Comparison of ENCODE assay signal across 9 mouse cellular contexts in genomic region chr7:143002679-143003078, GRCm38 (mm10). TPM values are rescaled to one million over a fixed set of nuclear protein-coding genes. Genes with fewer than 3 reads are reported as not detected.
A peak's percentile ranks its signal among the peaks of the same experiment; 100 is the strongest.
DNase-seq lines count a peak whose midpoint lies in the region; ATAC-seq lines count a peak whose summit lies in the region.
"Had no signal": no experiment of that assay in that cellular context is flagged by ENCODE, and none has a peak within 500 bp of the region (broad histone marks: within the 10 kb centered on the region; RNA-seq: fewer than 3 reads in every experiment).

No protein-coding gene starts in this region.

- H3K27ac ChIP-seq in heart, embryonic 10.5 days = peak overlapping the region; percentile 60
- 0 out of 2 replicates have a peak overlapping the region, but pooled peaks have one; percentile 99 for H3K27ac ChIP-seq in liver, embryonic 16.5 days (ENCODE audit: low read length)
- no peak overlapping the region for H3K27ac ChIP-seq in midbrain, embryonic 16.5 days (ENCODE audit: low read length)

- peaks cover 45% of the 10 kb centered on the region for H3K4me1 ChIP-seq in heart, embryonic 10.5 days
- H3K4me1 ChIP-seq in liver, embryonic 16.5 days (ENCODE audit: control insufficient read depth, low read depth, low read length) = peaks cover 42% of the 10 kb centered on the region
- H3K4me1 ChIP-seq in midbrain, embryonic 16.5 days (ENCODE audit: control insufficient read depth, insufficient read depth, low read length) = no peaks in the 10 kb centered on the region

- no peak overlapping the region for H3K9ac ChIP-seq in liver, embryonic 16.5 days (ENCODE audit: low read depth, low read length)
- H3K9ac ChIP-seq in midbrain, embryonic 16.5 days (ENCODE audit: low read depth, low read length) = no peak overlapping the region

- H3K27me3 ChIP-seq in heart, embryonic 10.5 days (ENCODE audit: insufficient read depth, poor library complexity, severe bottlenecking) = 0 out of 2 replicates have a peak, but pooled peaks cover 7% of the 10 kb centered on the region
- H3K27me3 ChIP-seq in liver, embryonic 16.5 days (ENCODE audit: control insufficient read depth, insufficient read depth, low read depth, low read length) = no peaks in the 10 kb centered on the region
- no peaks in the 10 kb centered on the region for H3K27me3 ChIP-seq in midbrain, embryonic 16.5 days (ENCODE audit: control insufficient read depth, insufficient read depth, low read depth, low read length)

- DNase-seq in heart, embryonic 10.5 days (ENCODE audit: low spot score) = no peak
- no peak for DNase-seq in heart, adult 8-10 months (ENCODE audit: low spot score)
- DNase-seq in 416B (ENCODE audit: low read depth) (peak; percentile 74), adipocyte (ENCODE audit: low spot score) (peak; percentile 55)
- no peak for DNase-seq in cerebellum, adult 8-10 months

- no peaks in the 10 kb centered on the region for H3K9me3 ChIP-seq in heart, embryonic 10.5 days
- H3K9me3 ChIP-seq in liver, embryonic 16.5 days (replicated peaks; ENCODE audit: control insufficient read depth, low read length) = no peaks in the 10 kb centered on the region
- no peaks in the 10 kb centered on the region for H3K9me3 ChIP-seq in midbrain, embryonic 16.5 days (replicated peaks; ENCODE audit: control insufficient read depth, low read length, poor library complexity, severe bottlenecking)

- no peaks in the 10 kb centered on the region for H3K36me3 ChIP-seq in heart, embryonic 10.5 days
- H3K36me3 ChIP-seq in liver, embryonic 16.5 days (ENCODE audit: control insufficient read depth, insufficient read depth) = no peaks in the 10 kb centered on the region
- H3K36me3 ChIP-seq in midbrain, embryonic 16.5 days (ENCODE audit: control insufficient read depth, insufficient read depth, low read length) = no peaks in the 10 kb centered on the region

- H3K4me2 ChIP-seq in liver, embryonic 16.5 days (ENCODE audit: low read depth, low read length) = no peak overlapping the region
- no peak overlapping the region for H3K4me2 ChIP-seq in midbrain, embryonic 16.5 days (ENCODE audit: low read length)

- ATAC-seq in liver, embryonic 16.5 days (ENCODE audit: low read depth) = no peak
- ATAC-seq in activated CD4-positive, CD25-positive, alpha-beta regulatory T cell, adult 4 months = no peak
- ATAC-seq in midbrain, embryonic 16.5 days = no peak

- no peak overlapping the region for H3K4me3 ChIP-seq in heart, embryonic 10.5 days
- H3K4me3 ChIP-seq in liver, embryonic 16.5 days (ENCODE audit: low read depth, low read length) = no peak overlapping the region
- H3K4me3 ChIP-seq in midbrain, embryonic 16.5 days (ENCODE audit: low read depth, low read length) = no peak overlapping the region

- WGBS in heart, embryonic 10.5 days = 18% methylated on average over 3 of the region's 3 CpGs
- 16% methylated on average over 3 of the region's 3 CpGs for WGBS in liver, embryonic 16.5 days (ENCODE audit: insufficient replicate concordance)
- WGBS in midbrain, embryonic 16.5 days = 41% methylated on average over 3 of the region's 3 CpGs

RNA-seq across cellular contexts. Expression of gene Tspan32, which starts 2.2 kb away (rescaled TPM):
- polyA plus RNA-seq in heart, embryonic 10.5 days (2016; fragmentation: Nextera tagmentation; extraction: Ambion mirVana) = 19.3 and 21.1 TPM in 2 replicates
- total RNA-seq in heart, adult 8-10 months (2022) = 1 to 10 TPM in 1 of 4 experiments, under 1 TPM in 3; 0.27 to 2.8 (median 0.52) TPM
- 69.6 and 71.3 TPM in 2 replicates for polyA plus RNA-seq in liver, embryonic 16.5 days (2015; fragmentation: Nextera tagmentation; extraction: Ambion mirVana)
- 100 to 1,000 TPM; 419 to 490 TPM for polyA plus RNA-seq in activated CD4-positive, CD25-positive, alpha-beta regulatory T cell, adult 4 months (2017; shearing (Covaris generic))
- polyA plus RNA-seq in midbrain, embryonic 16.5 days (2015; fragmentation: Nextera tagmentation; extraction: Ambion mirVana) = 0.30 and 0.48 TPM in 2 replicates

RNA-seq across cellular contexts. Expression of gene Ascl2, which starts 33.6 kb away (rescaled TPM):
- 1.1 and 1.2 TPM in 2 replicates for polyA plus RNA-seq in heart, embryonic 10.5 days (2016; fragmentation: Nextera tagmentation; extraction: Ambion mirVana)
- not detected for total RNA-seq in heart, adult 8-10 months (2022)
- polyA plus RNA-seq in liver, embryonic 16.5 days (2015; fragmentation: Nextera tagmentation; extraction: Ambion mirVana) = 0.29 and 0.91 TPM in 2 replicates
- polyA plus RNA-seq in activated CD4-positive, CD25-positive, alpha-beta regulatory T cell, adult 4 months (2017; shearing (Covaris generic)) = under 1 TPM in 1 of 2 experiments, not detected in 1; 0.29 TPM
- polyA plus RNA-seq in midbrain, embryonic 16.5 days (2015; fragmentation: Nextera tagmentation; extraction: Ambion mirVana) = 0.39 and 0.55 TPM in 2 replicates
- total RNA-seq: left cerebral cortex, postnatal 25 days had no signal

RNA-seq across cellular contexts. Expression of gene Cd81, which starts 49.9 kb away (rescaled TPM):
- 472 and 583 TPM in 2 replicates for polyA plus RNA-seq in heart, embryonic 10.5 days (2016; fragmentation: Nextera tagmentation; extraction: Ambion mirVana)
- 100 to 1,000 TPM; 397 to 430 (median 418) TPM for total RNA-seq in heart, adult 8-10 months (2022)
- polyA plus RNA-seq in liver, embryonic 16.5 days (2015; fragmentation: Nextera tagmentation; extraction: Ambion mirVana) = 139 and 152 TPM in 2 replicates
- 100 to 1,000 TPM; 155 to 235 TPM for polyA plus RNA-seq in activated CD4-positive, CD25-positive, alpha-beta regulatory T cell, adult 4 months (2017; shearing (Covaris generic))
- polyA plus RNA-seq in midbrain, embryonic 16.5 days (2015; fragmentation: Nextera tagmentation; extraction: Ambion mirVana) = 364 and 411 TPM in 2 replicates

Comparison
In these comparisons a context has a peak if more than half of its experiments do, and no peak if none do; other contexts are left out.
1. DNase-seq: peak in 416B (single experiment) and adipocyte (single experiment); none in heart, embryonic 10.5 days (single experiment), heart, adult 8-10 months (single experiment) and cerebellum, adult 8-10 months (single experiment).
2. RNA of gene Tspan32, which starts 2.2 kb away (polyA plus RNA-seq): 419 to 490 TPM in activated CD4-positive, CD25-positive, alpha-beta regulatory T cell, adult 4 months, 69.6 to 71.3 TPM in liver, embryonic 16.5 days and 19.3 to 21.1 TPM in heart, embryonic 10.5 days; 0.30 to 0.48 TPM in midbrain, embryonic 16.5 days; every median in the first group is over 10 times any median in the second.